Mouse (Mus musculus) forebrain, embryonic 11.5 days (tissue): ENCODE measurements around the gene Sulf2. TPM values are rescaled to one million over a fixed set of nuclear protein-coding genes. Genes with fewer than 3 reads are reported as not detected.

Experiments
- ATAC-seq: fragments of 200-750 bp; cut with Nextera tagmentation; replicated peaks from 2 replicates; pipeline ENCODE4 v1.8.0; 2017; ENCODE audit warnings: moderate TSS enrichment; ENCODE audit not compliant: low FRiP score
- DNase-seq: peaks from one replicate; pipeline ENCODE4 v3.0.0-alpha.2; 2017; ENCODE audit warnings: low spot score
- H3K27ac ChIP-seq: fragments of 300-500 bp; sonication (generic); 2 replicates; pipeline ENCODE4 v1.5.1; 2014; ENCODE audit warnings: low read depth, low read length
- H3K27me3 ChIP-seq: fragments of 300-500 bp; sonication (generic); 2 replicates; pipeline ENCODE4 v1.6.1; 2014; ENCODE audit warnings: mild to moderate bottlenecking, low read length, mixed read lengths; ENCODE audit not compliant: control insufficient read depth, insufficient read depth
- H3K36me3 ChIP-seq: fragments of 300-500 bp; sonication (generic); 2 replicates; pipeline ENCODE4 v1.6.1; 2014; ENCODE audit warnings: mild to moderate bottlenecking, low read length, moderate library complexity, mixed read lengths; ENCODE audit not compliant: control insufficient read depth, insufficient read depth
- H3K4me1 ChIP-seq: fragments of 300-500 bp; sonication (generic); replicated peaks from 2 replicates; pipeline ENCODE4 v1.6.1; 2014; ENCODE audit warnings: low read length, mixed read lengths; ENCODE audit not compliant: control insufficient read depth, insufficient read depth
- H3K4me2 ChIP-seq: fragments of 300-500 bp; sonication (generic); 2 replicates; pipeline ENCODE4 v1.6.1; 2014; ENCODE audit warnings: low read depth, mild to moderate bottlenecking, low read length, moderate library complexity, mixed read lengths; ENCODE audit not compliant: severe bottlenecking
- H3K4me3 ChIP-seq: fragments of 300-500 bp; sonication (generic); 2 replicates; pipeline ENCODE4 v1.5.1; 2014; ENCODE audit warnings: low read depth, low read length
- H3K9ac ChIP-seq: fragments of 300-500 bp; sonication (generic); 2 replicates; pipeline ENCODE4 v1.6.1; 2014; ENCODE audit warnings: low read length
- H3K9me3 ChIP-seq: fragments of 300-500 bp; sonication (generic); 2 replicates; pipeline ENCODE4 v1.6.1; 2016; ENCODE audit warnings: low read length, mixed read lengths; ENCODE audit not compliant: control insufficient read depth
- WGBS: fragments of 180-500 bp; shearing (Covaris S2); extraction: QIAGEN DNeasy Blood & Tissue Kit; methylation state at CpG from one replicate; pipeline ENCODE4 v1.1.7; 2014; 5-methylcytosine and 5-hydroxymethylcytosine counted together
- polyA plus RNA-seq: library from polyadenylated mRNA; unstranded; fragments of >200 nt; fragmentation: Nextera tagmentation; extraction: Ambion mirVana; gene quantifications from 2 replicates; pipeline ENCODE4 v1.2.1, GENCODE M21; 2014

Gene Sulf2
- polyA plus RNA-seq, 1 experiment from 2014 or later: 97.9 TPM

DNA sequence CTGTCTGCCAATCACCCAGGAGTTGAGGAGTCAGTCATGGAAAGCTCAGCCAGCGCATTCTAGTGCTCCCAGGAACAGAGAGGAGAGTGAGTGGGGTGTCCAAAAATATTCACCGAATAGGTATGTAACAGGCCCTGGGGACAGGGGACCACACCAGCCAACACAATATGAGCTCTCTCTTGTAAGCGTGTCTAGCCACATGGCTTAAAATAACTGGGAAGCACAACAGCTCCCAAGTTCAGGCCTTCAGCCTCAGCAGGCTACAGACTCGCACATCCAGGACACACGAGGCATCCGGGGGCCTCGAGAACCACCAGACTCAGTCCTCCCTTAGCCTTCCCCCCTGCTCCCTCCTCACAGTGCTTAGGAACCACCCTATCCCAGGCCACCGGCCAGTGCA, 6.0 kb downstream of the Sulf2 start:
- no peak overlapping the region for H3K4me2 ChIP-seq
- H3K9ac ChIP-seq: no peak overlapping the region
- H3K27me3 ChIP-seq: no peaks in the 10 kb centered on the region
- ATAC-seq (no peak), DNase-seq (no peak)
- no peaks in the 10 kb centered on the region for H3K36me3 ChIP-seq
- H3K27ac ChIP-seq: no peak overlapping the region
- H3K4me3 ChIP-seq: no peak overlapping the region
- H3K4me1 ChIP-seq: peaks cover 35% of the 10 kb centered on the region
- no peaks in the 10 kb centered on the region for H3K9me3 ChIP-seq
- WGBS: 75% methylated on average over 8 of the region's 8 CpGs

GRCm38 (mm10) chr2:166148672-166149332, 6.7 kb downstream of the Sulf2 start:
- Histone ChIP-seq H3K27me3 (no peaks in the 10 kb centered on the region), H3K9me3 (no peaks in the 10 kb centered on the region), H3K36me3 (no peaks in the 10 kb centered on the region), H3K27ac (no peak overlapping the region), H3K9ac (no peak overlapping the region), H3K4me1 (peaks cover 31% of the 10 kb centered on the region), H3K4me3 (no peak overlapping the region), H3K4me2 (no peak overlapping the region)
- DNase-seq (peak; percentile 67), ATAC-seq (no peak)
- WGBS: 50% methylated on average over 13 of the region's 13 CpGs

GRCm38 (mm10) chr2:166147930-166148651, 7.4 kb downstream of the Sulf2 start:
- Histone ChIP-seq H3K9me3 (no peaks in the 10 kb centered on the region), H3K36me3 (no peaks in the 10 kb centered on the region), H3K27ac (no peak overlapping the region), H3K4me3 (no peak overlapping the region), H3K4me1 (peaks cover 25% of the 10 kb centered on the region), H3K9ac (no peak overlapping the region), H3K27me3 (no peaks in the 10 kb centered on the region), H3K4me2 (no peak overlapping the region)
- no peak for DNase-seq
- 83% methylated on average over 10 of the region's 10 CpGs for WGBS
- ATAC-seq: no peak

- Histone ChIP-seq H3K9me3 (no peaks in the 10 kb centered on the region), H3K27ac (no peak overlapping the region), H3K9ac (no peak overlapping the region), H3K36me3 (no peaks in the 10 kb centered on the region), H3K4me3 (no peak overlapping the region), H3K4me1 (peaks cover 14% of the 10 kb centered on the region), H3K27me3 (no peaks in the 10 kb centered on the region), H3K4me2 (no peak overlapping the region)
- ATAC-seq: no peak
- WGBS: 93% methylated on average over 7 of the region's 7 CpGs
- DNase-seq: no peak
Observed at GRCm38 (mm10) chr2:166146446-166146845, 9.0 kb downstream of the Sulf2 start.

GRCm38 (mm10) chr2:166145031-166145430, 10.4 kb downstream of the Sulf2 start:
- no peak overlapping the region for H3K4me3 ChIP-seq
- no peak overlapping the region for H3K9ac ChIP-seq
- H3K4me2 ChIP-seq: no peak overlapping the region
- no peaks in the 10 kb centered on the region for H3K27me3 ChIP-seq
- no peaks in the 10 kb centered on the region for H3K9me3 ChIP-seq
- H3K27ac ChIP-seq: no peak overlapping the region
- 69% methylated on average over 8 of the region's 8 CpGs for WGBS
- DNase-seq (no peak), ATAC-seq (no peak)
- peaks cover 11% of the 10 kb centered on the region; the same call in 1 of the 2 replicates for H3K4me1 ChIP-seq
- peaks cover 2% of the 10 kb centered on the region; the same call in 1 of the 2 replicates for H3K36me3 ChIP-seq

- DNase-seq (no peak), ATAC-seq (no peak)
- Histone ChIP-seq H3K36me3 (peaks cover 2% of the 10 kb centered on the region; the same call in 1 of the 2 replicates), H3K4me3 (no peak overlapping the region), H3K4me1 (peaks cover 5% of the 10 kb centered on the region; the same call in 1 of the 2 replicates), H3K9ac (no peak overlapping the region), H3K4me2 (no peak overlapping the region), H3K9me3 (no peaks in the 10 kb centered on the region), H3K27me3 (no peaks in the 10 kb centered on the region), H3K27ac (no peak overlapping the region)
- 76% methylated on average over 5 of the region's 5 CpGs for WGBS
Observed at GRCm38 (mm10) chr2:166143871-166144270, 11.6 kb downstream of the Sulf2 start.

DNA sequence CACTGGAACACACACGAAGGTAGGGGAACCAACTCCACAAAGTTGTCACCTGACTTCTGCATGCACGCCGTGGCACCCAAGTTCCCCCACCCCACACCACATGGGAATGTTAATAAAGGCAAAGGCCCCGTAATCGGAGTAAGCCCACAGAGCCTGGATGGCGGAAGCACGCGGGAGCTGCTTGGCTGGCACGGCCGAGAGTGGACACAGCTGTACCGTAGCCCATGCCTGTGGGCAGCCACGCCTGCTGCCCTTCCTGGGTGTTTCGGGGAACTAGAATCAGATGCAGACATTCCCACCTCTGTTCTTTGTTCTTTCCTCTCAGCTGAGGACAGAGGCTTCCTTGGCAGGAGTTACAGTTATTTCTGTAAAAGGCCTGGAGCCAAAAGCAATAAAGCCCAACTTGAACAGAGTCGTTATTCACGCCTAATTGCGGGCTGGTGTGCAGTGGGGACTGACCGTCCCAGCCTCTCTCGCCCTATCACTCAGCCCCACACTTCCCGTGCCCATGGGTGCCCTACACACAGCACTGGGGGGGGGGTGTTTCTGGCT, 12.8 kb downstream of the Sulf2 start:
- H3K4me1 ChIP-seq: peaks cover 4% of the 10 kb centered on the region; the same call in 1 of the 2 replicates
- H3K9me3 ChIP-seq: no peaks in the 10 kb centered on the region
- WGBS: 70% methylated on average over 19 of the region's 19 CpGs
- DNase-seq: no peak
- H3K9ac ChIP-seq: no peak overlapping the region
- no peak for ATAC-seq
- H3K4me3 ChIP-seq: no peak overlapping the region
- no peak overlapping the region for H3K4me2 ChIP-seq
- H3K27me3 ChIP-seq: no peaks in the 10 kb centered on the region
- peaks cover 2% of the 10 kb centered on the region; the same call in 1 of the 2 replicates for H3K36me3 ChIP-seq
- no peak overlapping the region for H3K27ac ChIP-seq

GRCm38 (mm10) chr2:166141910-166142309, 13.6 kb downstream of the Sulf2 start:
- Histone ChIP-seq H3K9me3 (no peaks in the 10 kb centered on the region), H3K27me3 (no peaks in the 10 kb centered on the region), H3K4me1 (peaks cover 4% of the 10 kb centered on the region; the same call in 1 of the 2 replicates), H3K27ac (no peak overlapping the region), H3K36me3 (peaks cover 2% of the 10 kb centered on the region; the same call in 1 of the 2 replicates), H3K4me2 (no peak overlapping the region), H3K4me3 (no peak overlapping the region), H3K9ac (no peak overlapping the region)
- 60% methylated on average over 1 of the region's 1 CpGs for WGBS
- ATAC-seq: no peak
- DNase-seq: no peak
